Mouse (Mus musculus): Measurements from ENCODE around the gene Tet1.

GRCm38 (mm10) chr10:62901826-62902225, 7.0 kb downstream of the Tet1 start:
- TF ChIP-seq EP300 (IDR thresholded peaks at IDR 0.05) (no peak), CTCF (IDR thresholded peaks at IDR 0.05) (no peak)
